Mouse (Mus musculus) hindbrain, embryonic 16.5 days (tissue): ENCODE measurements around the gene Nfia. TPM values are rescaled to one million over a fixed set of nuclear protein-coding genes. Genes with fewer than 3 reads are reported as not detected.

ENCODE experiments used
- ATAC-seq: fragments of 200-750 bp; cut with Nextera tagmentation; 2 replicates; pipeline ENCODE4 v1.8.0; 2017; ENCODE audit warnings: moderate TSS enrichment, moderate library complexity
- H3K27ac ChIP-seq: fragments of 300-500 bp; sonication (generic); 2 replicates; pipeline ENCODE4 v1.5.1; 2014; ENCODE audit warnings: low read depth, mild to moderate bottlenecking, control low read depth, low read length, moderate library complexity
- H3K27me3 ChIP-seq: fragments of 300-500 bp; sonication (generic); replicated peaks from 2 replicates; pipeline ENCODE4 v1.6.1; 2014; ENCODE audit warnings: low read length; ENCODE audit not compliant: control insufficient read depth, insufficient read depth
- H3K36me3 ChIP-seq: fragments of 300-500 bp; sonication (generic); 2 replicates; pipeline ENCODE4 v1.6.1; 2014; ENCODE audit warnings: mild to moderate bottlenecking, low read length, moderate library complexity, mixed read lengths; ENCODE audit not compliant: control insufficient read depth, insufficient read depth
- H3K4me1 ChIP-seq: fragments of 300-500 bp; sonication (generic); 2 replicates; pipeline ENCODE4 v1.6.1; 2014; ENCODE audit warnings: low read depth, low read length; ENCODE audit not compliant: control insufficient read depth, insufficient read depth
- H3K4me2 ChIP-seq: fragments of 300-500 bp; sonication (generic); 2 replicates; pipeline ENCODE4 v1.6.1; 2014; ENCODE audit warnings: mild to moderate bottlenecking, low read length, control low read depth, moderate library complexity
- H3K4me3 ChIP-seq: fragments of 300-500 bp; sonication (generic); 2 replicates; pipeline ENCODE4 v1.5.1; 2014; ENCODE audit warnings: mild to moderate bottlenecking, low read length, control low read depth, moderate library complexity
- H3K9ac ChIP-seq: fragments of 300-500 bp; sonication (generic); 2 replicates; pipeline ENCODE4 v1.6.1; 2014; ENCODE audit warnings: low read depth, mild to moderate bottlenecking, control low read depth, low read length, moderate library complexity
- H3K9me3 ChIP-seq: fragments of 300-500 bp; sonication (generic); 2 replicates; pipeline ENCODE4 v1.6.1; 2014; ENCODE audit warnings: mild to moderate bottlenecking, low read length, moderate library complexity; ENCODE audit not compliant: control insufficient read depth
- WGBS: fragments of 180-500 bp; shearing (Covaris S2); extraction: QIAGEN DNeasy Blood & Tissue Kit; methylation state at CpG from one replicate; pipeline ENCODE4 v1.1.7; 2014; 5-methylcytosine and 5-hydroxymethylcytosine counted together
- polyA plus RNA-seq: library from polyadenylated mRNA; unstranded; fragments of >200 nt; fragmentation: Nextera tagmentation; extraction: Ambion mirVana; gene quantifications from 2 replicates; pipeline ENCODE4 v1.2.1, GENCODE M21; 2015

The Nfia gene
- polyA plus RNA-seq, 1 experiment from 2014 or later, result 38.4 TPM

DNA sequence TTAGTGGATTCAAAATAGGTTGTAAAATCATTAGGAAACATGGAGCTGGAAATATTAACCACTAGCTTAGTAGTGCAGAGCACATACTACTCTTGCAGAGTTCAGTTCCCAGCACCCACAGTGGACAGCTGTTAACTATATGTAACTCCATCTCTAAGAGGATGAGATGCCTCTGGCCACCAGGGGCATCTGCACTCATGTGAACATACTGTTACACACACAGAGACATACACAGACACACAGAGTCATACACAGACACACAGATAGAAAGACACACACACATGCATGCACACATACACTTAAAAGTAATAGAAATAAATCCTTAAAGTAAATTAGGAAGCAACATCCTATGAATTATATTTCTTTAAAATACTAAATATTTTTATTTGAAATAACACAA is 149.1 kb downstream of the Nfia start:
- Histone ChIP-seq H3K27ac (no peak overlapping the region), H3K4me1 (peaks cover 33% of the 10 kb centered on the region), H3K36me3 (no peaks in the 10 kb centered on the region), H3K4me3 (no peak overlapping the region), H3K27me3 (no peaks in the 10 kb centered on the region), H3K9ac (no peak overlapping the region), H3K9me3 (no peaks in the 10 kb centered on the region), H3K4me2 (no peak overlapping the region)
- ATAC-seq, result no peak

DNA sequence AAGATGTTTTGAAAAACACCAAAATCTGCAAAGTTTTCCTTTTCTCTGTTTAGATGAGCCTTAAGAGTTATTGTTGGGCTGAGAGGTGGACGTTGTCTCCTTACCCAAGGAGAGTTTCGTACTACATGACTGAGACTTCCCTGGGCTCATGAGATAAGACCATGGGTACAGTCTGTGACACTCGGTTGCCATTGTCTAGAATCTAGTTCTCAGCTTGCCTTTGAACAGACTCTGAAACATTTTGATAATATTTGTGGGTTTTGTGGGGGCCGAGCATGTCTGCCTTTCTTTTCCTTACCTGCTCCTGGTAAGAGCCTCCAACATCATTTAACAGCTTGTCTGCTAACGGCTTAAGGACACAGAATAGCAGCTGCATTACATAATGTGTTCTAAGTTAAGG is 150.7 kb downstream of the Nfia start:
- no peak for ATAC-seq
- Histone ChIP-seq H3K27me3 (no peaks in the 10 kb centered on the region), H3K4me1 (peaks cover 29% of the 10 kb centered on the region), H3K9ac (no peak overlapping the region), H3K36me3 (no peaks in the 10 kb centered on the region), H3K4me3 (no peak overlapping the region), H3K27ac (peak overlapping the region; percentile 20; the same call in 1 of the 2 replicates), H3K4me2 (no peak overlapping the region), H3K9me3 (no peaks in the 10 kb centered on the region)
- 76% methylated on average over 5 of the region's 5 CpGs for WGBS

GRCm38 (mm10) chr4:97923876-97924316 is 151.4 kb downstream of the Nfia start:
- Histone ChIP-seq H3K4me1 (peaks cover 28% of the 10 kb centered on the region), H3K27me3 (no peaks in the 10 kb centered on the region), H3K27ac (peak overlapping the region; percentile 71), H3K9ac (no peak overlapping the region), H3K36me3 (no peaks in the 10 kb centered on the region), H3K4me3 (no peak overlapping the region), H3K9me3 (no peaks in the 10 kb centered on the region), H3K4me2 (peak overlapping the region; percentile 0; the same call in 1 of the 2 replicates)
- ATAC-seq, result peak; percentile 61
- 45% methylated on average over 8 of the region's 8 CpGs for WGBS

GRCm38 (mm10) chr4:97924414-97924813 is 151.9 kb downstream of the Nfia start:
- Histone ChIP-seq H3K36me3 (no peaks in the 10 kb centered on the region), H3K4me1 (peaks cover 28% of the 10 kb centered on the region), H3K4me2 (no peak overlapping the region; the same call in 1 of the 2 replicates), H3K27ac (peak overlapping the region; percentile 27; the same call in 1 of the 2 replicates), H3K27me3 (no peaks in the 10 kb centered on the region), H3K4me3 (no peak overlapping the region), H3K9ac (no peak overlapping the region), H3K9me3 (no peaks in the 10 kb centered on the region)
- 42% methylated on average over 5 of the region's 5 CpGs for WGBS
- ATAC-seq, result no peak

- Histone ChIP-seq H3K4me1 (peaks cover 28% of the 10 kb centered on the region), H3K27ac (peak overlapping the region; percentile 27; the same call in 1 of the 2 replicates), H3K36me3 (no peaks in the 10 kb centered on the region), H3K9ac (no peak overlapping the region), H3K4me2 (no peak overlapping the region), H3K9me3 (no peaks in the 10 kb centered on the region), H3K4me3 (no peak overlapping the region), H3K27me3 (no peaks in the 10 kb centered on the region)
- 78% methylated on average over 3 of the region's 3 CpGs for WGBS
- ATAC-seq, result no peak
Measured at GRCm38 (mm10) chr4:97924855-97925254, 152.3 kb downstream of the Nfia start.

- no peak for ATAC-seq
- Histone ChIP-seq H3K36me3 (no peaks in the 10 kb centered on the region), H3K27ac (no peak overlapping the region), H3K9me3 (no peaks in the 10 kb centered on the region), H3K27me3 (no peaks in the 10 kb centered on the region), H3K4me1 (peaks cover 25% of the 10 kb centered on the region), H3K4me3 (no peak overlapping the region), H3K9ac (no peak overlapping the region), H3K4me2 (no peak overlapping the region)
- WGBS, result 45% methylated on average over 4 of the region's 4 CpGs
Measured at GRCm38 (mm10) chr4:97925644-97926043, 153.1 kb downstream of the Nfia start.

DNA sequence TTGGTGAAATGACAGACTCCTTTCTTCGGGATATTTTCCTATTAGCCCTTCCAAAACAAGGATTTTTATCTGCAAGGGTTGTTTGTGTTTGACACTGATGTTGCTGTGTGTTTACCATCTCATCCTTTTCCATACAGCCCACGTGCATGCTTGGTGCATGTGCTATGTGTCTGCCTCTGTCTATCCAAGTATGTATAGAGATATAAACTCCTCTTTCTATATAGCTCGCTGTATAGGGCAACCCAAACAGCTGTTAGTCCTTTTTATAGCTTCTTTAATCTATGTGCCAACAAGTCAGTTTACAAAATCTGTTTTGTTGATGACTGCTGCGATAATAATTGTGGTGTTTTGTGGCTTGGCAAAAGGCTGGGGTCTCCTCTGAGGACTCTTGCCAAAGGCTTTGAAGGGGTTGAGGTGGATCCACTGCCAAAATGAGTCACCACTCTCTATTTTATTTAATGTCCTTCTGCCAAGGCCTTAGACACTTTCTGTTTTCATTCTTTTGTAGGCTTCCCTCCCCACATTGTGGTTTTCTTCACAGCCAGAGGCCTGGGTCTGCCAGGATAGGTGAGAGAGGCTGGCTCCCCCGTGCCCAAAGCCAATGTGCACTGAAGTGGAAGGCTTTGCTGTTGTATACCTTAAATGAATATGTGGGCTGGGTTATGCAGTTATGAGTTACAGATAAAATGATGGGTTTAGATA is 154.2 kb downstream of the Nfia start:
- Histone ChIP-seq H3K9ac (no peak overlapping the region), H3K27me3 (no peaks in the 10 kb centered on the region), H3K4me2 (no peak overlapping the region), H3K36me3 (no peaks in the 10 kb centered on the region), H3K4me3 (no peak overlapping the region), H3K27ac (peak overlapping the region; percentile 19; the same call in 1 of the 2 replicates), H3K9me3 (no peaks in the 10 kb centered on the region), H3K4me1 (peaks cover 23% of the 10 kb centered on the region)
- peak; percentile 53 for ATAC-seq
- WGBS, result 50% methylated on average over 5 of the region's 5 CpGs

DNA sequence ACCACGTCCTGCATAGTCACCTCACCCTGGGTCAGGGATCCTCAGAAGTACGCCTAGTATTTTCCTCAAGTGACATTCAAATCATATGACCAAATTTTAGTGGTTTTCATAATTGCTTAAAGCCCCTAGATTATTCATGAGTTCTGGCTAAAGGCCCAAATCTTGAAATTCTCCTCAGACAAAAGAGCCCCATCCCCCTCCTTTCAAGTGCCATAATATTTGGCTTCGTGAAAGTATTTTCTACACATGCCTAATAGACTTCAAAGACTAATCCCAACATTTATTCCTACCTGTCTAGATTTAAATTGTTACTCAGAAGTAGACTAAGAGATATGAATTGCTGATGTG is 154.7 kb downstream of the Nfia start:
- Histone ChIP-seq H3K27me3 (no peaks in the 10 kb centered on the region), H3K4me1 (peaks cover 23% of the 10 kb centered on the region), H3K4me3 (no peak overlapping the region), H3K4me2 (no peak overlapping the region), H3K27ac (peak overlapping the region; percentile 19; the same call in 1 of the 2 replicates), H3K9me3 (no peaks in the 10 kb centered on the region), H3K9ac (no peak overlapping the region), H3K36me3 (no peaks in the 10 kb centered on the region)
- WGBS, result 56% methylated on average over 3 of the region's 3 CpGs
- ATAC-seq, result no peak

GRCm38 (mm10) chr4:97936371-97936770 is 163.8 kb downstream of the Nfia start:
- Histone ChIP-seq H3K27me3 (no peaks in the 10 kb centered on the region), H3K36me3 (no peaks in the 10 kb centered on the region), H3K27ac (no peak overlapping the region), H3K9ac (no peak overlapping the region), H3K4me1 (peaks cover 5% of the 10 kb centered on the region; the same call in 1 of the 2 replicates), H3K4me3 (no peak overlapping the region), H3K9me3 (no peaks in the 10 kb centered on the region), H3K4me2 (no peak overlapping the region)
- 82% methylated on average over 2 of the region's 2 CpGs for whole genome bisulfite sequencing
- no peak for ATAC-seq
